Mouse (Mus musculus) central nervous system, embryonic 11.5 days (tissue): Measurements from ENCODE around the gene Dyrk1a. TPM values are rescaled to one million over a fixed set of nuclear protein-coding genes. Genes with fewer than 3 reads are reported as not detected.

Experiments
- polyA plus RNA-seq: library from polyadenylated mRNA; depleted of rRNA; stranded (reverse); fragments of >200 nt; gene quantifications from 2 replicates; pipeline ENCODE4 v1.2.3, GENCODE M21; 2012; rRNA removed

The Dyrk1a gene
- polyA plus RNA-seq: 30.3 and 45.6 TPM in 2 replicates

DNA sequence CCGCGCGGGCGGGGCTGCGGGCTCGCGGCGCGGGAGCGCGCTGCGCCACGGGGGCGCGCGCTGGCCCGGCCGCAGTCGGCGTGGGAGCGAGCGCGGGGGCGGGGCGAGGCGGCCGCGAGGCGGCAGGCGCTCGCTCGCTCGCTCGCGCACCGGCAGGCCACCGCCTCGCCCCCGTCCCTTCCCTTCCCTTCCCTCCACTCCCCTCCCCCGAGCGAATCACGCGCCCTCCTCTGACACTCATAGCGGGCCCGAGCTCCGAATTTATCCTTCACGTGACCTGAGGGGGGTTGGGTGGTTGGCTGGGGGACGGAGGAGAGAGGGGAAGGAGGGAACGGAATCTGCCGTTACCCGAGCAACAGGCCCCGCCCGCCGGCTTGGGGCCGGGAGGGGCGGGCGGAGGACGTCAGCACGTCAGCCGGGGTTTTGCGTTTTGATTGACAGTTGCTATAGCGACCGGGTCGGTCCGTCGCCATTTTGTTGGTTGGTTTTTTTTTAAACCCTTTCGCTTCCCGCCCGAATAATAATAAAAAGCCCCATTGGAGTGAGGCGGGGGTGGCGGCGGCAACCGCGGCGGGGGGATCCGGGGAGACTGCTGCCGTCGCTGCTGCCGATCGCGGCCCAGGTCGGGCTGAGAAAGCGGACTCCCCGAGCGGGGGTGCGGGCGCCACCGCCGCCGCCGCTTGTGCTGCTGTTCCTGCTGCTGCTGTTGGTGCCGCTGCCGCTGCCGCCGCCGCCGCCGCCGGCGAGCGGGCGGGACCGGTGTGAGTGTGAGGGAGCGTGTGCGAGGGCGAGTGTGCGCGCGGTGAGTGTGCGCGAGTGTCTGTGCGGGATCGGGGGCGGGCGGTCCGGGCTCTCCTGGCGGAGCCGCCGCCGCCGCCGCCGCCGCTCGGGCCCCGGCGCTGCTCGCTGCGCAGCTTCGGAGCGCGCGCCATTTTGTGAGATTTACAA is at the start of gene Dyrk1a:
Gene Dyrk1a (plus strand): TSS at position 782 of the 948 bp plus-strand sequence.

GRCm38 (mm10) chr16:94526344-94527151 is 43.3 kb upstream of the Dyrk1a start, which contains the start of gene Vps26c:
Vps26c (minus strand) TSS chr16:94526830.

Other genes with a start within 250 kb of the Dyrk1a start
- 3.1 and 4.0 TPM in 2 replicates for gene Ripply3, start 241.6 kb upstream of the Dyrk1a start, polyA plus RNA-seq
- gene Ttc3, start 199.4 kb upstream of the Dyrk1a start, polyA plus RNA-seq: 193 and 220 TPM in 2 replicates
- 33.9 and 80.1 TPM in 2 replicates for gene Pigp, start 198.2 kb upstream of the Dyrk1a start, polyA plus RNA-seq
- gene Vps26c, start 43.2 kb upstream of the Dyrk1a start, polyA plus RNA-seq: 43.6 and 54.1 TPM in 2 replicates